Mouse (Mus musculus) spleen, postnatal 36 days (tissue): ENCODE data around the gene Dus2.
A peak's percentile ranks its signal among the peaks of the same experiment; 100 is the strongest.

Experiments used
- DNase-seq, 2 experiments: peaks; one replicate each; pipeline ENCODE4 v3.0.0; 2022; ENCODE audit warnings: low spot score in 2 of 2, mixed read lengths in 1 of 2

The Dus2 gene

GRCm38 (mm10) chr8:106044151-106044550 lies 53.0 kb downstream of the Dus2 start:
- DNase-seq: no peak

- no peak for DNase-seq
Observed at GRCm38 (mm10) chr8:106046872-106047559, 55.9 kb downstream of the Dus2 start.

GRCm38 (mm10) chr8:106047854-106048630 lies 56.9 kb downstream of the Dus2 start:
- DNase-seq: no peak

- DNase-seq: no peak
Observed at GRCm38 (mm10) chr8:106049840-106050239, 58.7 kb downstream of the Dus2 start.

GRCm38 (mm10) chr8:106051068-106051467 lies 59.9 kb downstream of the Dus2 start:
- no peak for DNase-seq

GRCm38 (mm10) chr8:106052510-106053089 lies 61.5 kb downstream of the Dus2 start:
- peak; percentile 91 to 93 for DNase-seq

GRCm38 (mm10) chr8:106054190-106054811 lies 63.2 kb downstream of the Dus2 start:
- DNase-seq: peak; percentile 97 to 98

- DNase-seq: peak; percentile 73 to 77
Observed at GRCm38 (mm10) chr8:106055038-106055437, 63.9 kb downstream of the Dus2 start.

GRCm38 (mm10) chr8:106056455-106056982 lies 65.4 kb downstream of the Dus2 start:
- DNase-seq: no peak

GRCm38 (mm10) chr8:106058731-106059612 lies 67.8 kb downstream of the Dus2 start, which contains the start of gene Nfatc3:
Gene Nfatc3, plus strand, starts transcription at chr8:106058840.
- peak; percentile 98 to 99 for DNase-seq

GRCm38 (mm10) chr8:106059613-106060371 lies 68.7 kb downstream of the Dus2 start:
- DNase-seq: peak; percentile 58 to 65

- no peak for DNase-seq
Observed at GRCm38 (mm10) chr8:106060521-106060920, 69.4 kb downstream of the Dus2 start.

GRCm38 (mm10) chr8:106061686-106062085 lies 70.5 kb downstream of the Dus2 start:
- DNase-seq: no peak

- DNase-seq: no peak
Observed at GRCm38 (mm10) chr8:106063046-106063445, 71.9 kb downstream of the Dus2 start.

- DNase-seq: no peak
Observed at GRCm38 (mm10) chr8:106066721-106067120, 75.6 kb downstream of the Dus2 start.

GRCm38 (mm10) chr8:106069565-106069964 lies 78.4 kb downstream of the Dus2 start:
- no peak for DNase-seq

- DNase-seq: no peak
Observed at GRCm38 (mm10) chr8:106072113-106072512, 81.0 kb downstream of the Dus2 start.

- DNase-seq: no peak
Observed at GRCm38 (mm10) chr8:106074236-106074635, 83.1 kb downstream of the Dus2 start.

GRCm38 (mm10) chr8:106074659-106075058 lies 83.5 kb downstream of the Dus2 start:
- no peak for DNase-seq
